Mouse (Mus musculus) erythroid progenitor cell, adult 5-6 weeks (primary cell): ENCODE measurements around the gene Pkd1. TPM values are rescaled to one million over a fixed set of nuclear protein-coding genes. Genes with fewer than 3 reads are reported as not detected.

ENCODE experiments used
- ATAC-seq: replicated peaks from 2 replicates; pipeline ENCODE4 v1.8.0; 2016; ENCODE audit warnings: moderate number of reproducible peaks, mild to moderate bottlenecking, moderate TSS enrichment, inconsistent platforms; ENCODE audit not compliant: poor library complexity, low FRiP score, severe bottlenecking
- total RNA-seq, 2 experiments: library from RNA; stranded (forward) in 1 of 2; stranded (reverse) in 1 of 2; fragments of 150-400 nt in 1 of 2; fragments of 186-747, 209-891 nt in 1 of 2; gene quantifications; 2 replicates each; pipeline versions ENCODE4 v1.2.3 to v1.2.4; 2015 to 2017; ENCODE audit warnings: low replicate concordance in 2 of 2

The Pkd1 gene
- total RNA-seq, 2 experiments from 2014 or later, result 11.3 to 22.5 TPM

DNA sequence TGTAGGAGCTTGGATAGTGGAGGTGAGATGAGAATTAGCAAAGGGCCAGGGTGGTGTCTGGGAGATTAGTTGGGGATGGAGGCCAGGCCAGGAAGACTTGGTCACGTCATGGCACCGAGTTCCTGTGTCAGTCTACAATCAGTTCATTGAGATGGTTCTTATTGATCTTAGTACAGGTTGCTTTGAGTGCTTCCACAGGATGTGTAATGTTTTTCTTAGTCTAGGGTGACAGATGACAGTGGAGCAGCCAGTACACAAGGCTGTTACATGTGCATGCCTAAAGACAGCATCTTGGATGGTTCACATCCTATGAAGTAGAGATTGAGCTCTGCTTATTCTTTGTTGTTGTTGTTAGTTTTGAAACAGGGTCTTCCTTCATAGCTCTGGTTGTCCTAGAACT lies 12.0 kb downstream of the Pkd1 start:
- no peak for ATAC-seq

DNA sequence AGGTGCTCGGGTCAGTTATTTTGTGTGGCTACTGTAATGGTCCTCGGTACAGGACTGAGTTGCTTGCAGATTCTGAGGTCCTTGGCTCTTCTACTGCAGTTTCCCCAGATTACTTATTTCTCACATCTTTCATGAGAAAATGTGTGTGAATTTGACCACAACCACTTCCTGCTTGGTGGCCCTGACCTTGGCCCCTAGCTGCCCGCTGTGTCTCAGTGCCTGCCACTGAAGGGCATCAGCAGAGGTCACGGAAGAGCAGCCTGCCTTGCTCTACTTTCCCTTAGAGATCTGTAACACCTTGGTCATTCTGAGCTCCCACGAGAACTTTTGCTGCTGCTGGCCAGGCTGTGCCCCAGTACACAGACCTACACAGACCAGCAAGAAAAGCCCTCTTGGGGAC lies 14.0 kb downstream of the Pkd1 start:
- ATAC-seq, result no peak

DNA sequence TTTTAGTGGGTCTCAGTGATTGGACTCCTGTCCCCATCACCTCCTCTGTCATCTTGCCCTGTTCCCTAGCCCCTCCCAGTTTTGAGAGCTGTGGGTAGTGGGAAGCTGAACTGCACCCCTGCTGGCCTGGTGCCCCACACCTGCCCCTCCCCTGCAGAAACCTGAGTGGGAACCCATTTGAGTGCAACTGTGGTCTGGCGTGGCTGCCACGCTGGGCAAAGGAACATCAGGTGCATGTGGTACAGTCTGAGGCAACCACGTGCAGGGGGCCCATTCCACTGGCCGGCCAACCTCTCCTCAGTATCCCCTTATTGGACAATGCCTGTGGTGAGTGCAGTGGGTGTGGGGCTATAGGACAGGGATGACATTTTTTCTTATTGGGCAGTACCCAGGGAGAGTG lies 14.8 kb downstream of the Pkd1 start:
- no peak for ATAC-seq

DNA sequence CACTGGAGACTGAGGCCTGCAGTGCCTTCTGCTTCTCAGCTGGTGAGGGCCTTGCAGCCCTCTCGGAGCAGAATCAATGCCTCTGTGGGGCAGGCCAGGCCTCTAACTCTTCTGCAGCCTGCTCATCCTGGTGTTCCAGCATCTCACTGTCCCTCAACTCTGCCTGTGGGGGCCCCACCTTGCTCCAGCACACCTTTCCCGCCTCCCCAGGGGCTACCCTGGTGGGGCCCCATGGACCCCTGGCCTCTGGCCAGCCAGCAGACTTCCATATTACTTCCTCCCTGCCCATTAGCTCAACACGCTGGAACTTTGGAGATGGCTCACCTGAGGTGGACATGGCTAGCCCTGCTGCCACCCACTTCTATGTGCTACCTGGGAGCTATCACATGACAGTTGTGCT lies 15.5 kb downstream of the Pkd1 start:
- ATAC-seq, result no peak

DNA sequence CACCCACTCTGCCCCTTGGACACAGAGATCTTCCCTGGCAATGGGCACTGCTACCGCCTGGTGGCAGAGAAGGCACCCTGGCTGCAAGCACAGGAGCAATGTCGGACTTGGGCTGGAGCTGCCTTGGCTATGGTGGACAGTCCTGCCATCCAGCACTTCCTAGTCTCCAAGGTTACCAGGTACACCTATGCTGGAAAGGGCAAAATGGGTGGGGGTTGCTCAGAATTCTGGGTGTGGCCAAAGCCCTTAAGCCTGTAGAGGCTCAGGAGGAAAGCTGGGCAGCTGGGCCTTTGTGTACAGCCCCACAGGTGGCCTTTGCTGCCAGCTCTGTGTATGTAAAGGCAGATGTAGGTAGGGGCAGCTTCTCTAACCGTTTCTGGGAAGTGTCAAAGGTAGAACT lies 16.2 kb downstream of the Pkd1 start:
- no peak for ATAC-seq

DNA sequence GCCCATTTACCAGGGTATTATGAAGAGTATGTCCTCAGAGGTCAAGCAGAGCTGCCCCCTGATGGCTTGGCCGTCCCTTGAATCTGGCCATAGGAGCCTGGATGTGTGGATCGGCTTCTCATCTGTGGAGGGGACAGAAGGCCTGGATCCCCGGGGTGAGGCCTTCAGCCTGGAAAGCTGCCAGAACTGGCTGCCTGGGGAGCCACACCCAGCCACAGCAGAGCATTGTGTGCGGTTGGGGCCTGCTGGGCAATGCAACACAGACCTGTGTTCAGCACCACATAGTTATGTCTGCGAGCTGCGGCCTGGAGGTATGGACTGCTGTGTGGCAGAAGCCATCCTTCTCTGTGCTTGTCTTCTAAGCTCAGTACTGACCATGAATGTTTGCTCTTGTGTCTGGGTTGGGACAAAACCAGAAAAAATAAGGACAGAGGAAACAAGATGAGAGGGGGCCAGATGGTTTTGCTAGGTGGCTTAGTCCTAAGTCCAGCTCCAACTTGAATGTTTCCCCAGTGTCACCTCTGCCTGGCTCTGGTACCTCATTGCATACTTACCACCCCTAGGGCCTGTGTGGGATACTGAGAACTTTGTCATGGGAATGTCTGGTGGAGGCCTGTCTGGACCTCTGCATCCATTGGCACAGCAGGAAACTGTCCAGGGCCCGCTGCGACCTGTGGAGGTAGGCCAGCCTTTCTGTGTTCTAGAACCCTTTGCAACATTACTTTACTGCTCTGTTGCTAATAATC lies 17.6 kb downstream of the Pkd1 start:
- peak; percentile 85 for ATAC-seq

DNA sequence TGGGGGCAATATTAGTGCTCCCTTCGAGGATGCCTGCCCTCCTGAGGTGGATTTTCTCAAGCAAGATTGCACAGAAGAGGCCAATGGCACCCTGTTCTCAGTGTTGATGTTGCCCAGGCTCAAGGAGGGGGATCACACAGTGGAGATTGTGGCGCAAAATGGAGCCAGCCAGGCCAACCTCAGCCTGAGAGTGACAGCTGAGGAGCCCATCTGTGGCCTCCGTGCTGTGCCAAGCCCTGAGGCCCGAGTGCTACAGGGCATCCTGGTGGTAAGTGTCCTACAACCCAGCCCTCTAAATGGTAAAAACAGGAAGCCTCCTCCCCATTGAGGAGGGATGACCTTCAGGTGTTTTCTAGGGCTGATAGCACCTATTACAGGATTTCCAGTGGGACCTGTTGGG lies 20.2 kb downstream of the Pkd1 start:
- no peak for ATAC-seq

DNA sequence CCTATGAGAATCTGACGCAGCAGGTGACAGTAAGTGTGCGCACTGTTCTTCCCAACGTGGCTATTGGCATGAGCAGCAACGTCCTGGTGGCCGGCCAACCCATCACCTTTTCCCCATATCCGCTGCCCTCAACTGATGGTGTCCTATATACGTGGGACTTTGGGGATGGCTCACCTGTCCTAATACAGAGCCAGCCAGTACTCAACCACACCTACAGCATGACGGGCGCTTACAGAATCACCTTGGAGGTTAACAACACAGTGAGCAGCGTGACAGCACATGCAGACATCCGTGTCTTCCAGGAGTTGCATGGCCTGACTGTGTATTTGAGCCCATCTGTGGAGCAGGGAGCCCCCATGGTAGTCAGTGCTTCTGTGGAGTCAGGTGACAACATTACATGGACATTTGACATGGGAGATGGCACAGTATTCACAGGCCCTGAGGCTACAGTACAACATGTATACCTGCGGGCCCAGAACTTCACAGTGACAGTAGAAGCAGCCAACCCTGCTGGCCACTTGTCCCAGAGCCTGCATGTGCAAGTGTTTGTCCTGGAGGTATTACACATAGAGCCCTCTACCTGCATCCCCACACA lies 23.1 kb downstream of the Pkd1 start:
- no peak for ATAC-seq

DNA sequence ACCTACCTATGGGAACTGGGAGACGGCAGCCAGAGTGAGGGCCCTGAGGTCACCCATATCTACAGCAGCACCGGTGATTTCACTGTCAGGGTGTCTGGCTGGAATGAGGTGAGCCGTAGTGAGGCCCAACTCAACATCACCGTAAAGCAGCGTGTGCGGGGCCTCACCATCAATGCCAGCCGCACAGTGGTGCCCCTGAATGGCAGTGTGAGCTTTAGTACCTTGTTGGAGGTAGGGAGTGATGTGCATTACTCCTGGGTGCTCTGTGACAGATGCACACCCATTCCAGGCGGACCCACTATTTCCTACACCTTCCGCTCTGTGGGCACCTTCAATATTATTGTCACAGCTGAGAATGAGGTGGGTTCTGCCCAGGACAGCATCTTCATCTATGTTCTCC lies 24.2 kb downstream of the Pkd1 start:
- no peak for ATAC-seq

DNA sequence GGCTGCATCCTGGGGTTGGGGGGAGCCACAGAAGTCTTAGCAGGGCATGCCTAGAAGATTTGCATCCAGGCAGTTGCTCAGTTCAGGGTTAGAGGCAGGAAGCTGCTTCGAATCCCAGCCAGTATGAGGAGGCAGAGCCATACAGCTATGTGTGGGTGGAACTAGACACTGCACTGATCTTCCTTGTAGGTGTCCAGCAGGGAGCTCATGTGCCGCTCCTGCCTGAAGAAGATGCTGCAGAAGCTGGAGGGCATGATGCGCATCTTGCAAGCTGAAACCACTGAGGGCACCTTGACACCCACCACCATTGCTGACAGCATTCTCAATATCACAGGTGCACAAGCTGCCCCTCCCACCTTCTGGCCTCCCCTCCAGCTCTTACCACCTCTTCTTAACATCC lies 29.9 kb downstream of the Pkd1 start:
- ATAC-seq, result no peak

DNA sequence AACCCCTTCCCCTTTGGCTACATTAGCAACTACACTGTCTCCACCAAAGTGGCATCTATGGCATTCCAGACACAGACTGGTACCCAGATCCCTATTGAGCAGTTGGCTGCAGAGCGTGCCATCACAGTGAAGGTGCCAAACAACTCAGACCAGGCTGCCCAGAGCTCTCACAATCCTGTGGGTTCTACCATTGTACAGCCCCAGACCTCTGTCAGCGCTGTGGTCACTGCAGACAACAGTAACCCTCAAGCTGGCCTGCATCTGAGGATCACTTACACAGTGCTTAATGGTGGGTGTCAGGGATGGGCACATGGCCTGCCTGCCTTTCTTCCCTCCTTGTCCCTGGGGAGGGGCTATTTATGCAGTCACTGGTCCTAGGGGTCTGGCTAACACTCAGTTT lies 30.7 kb downstream of the Pkd1 start:
- ATAC-seq, result no peak

DNA sequence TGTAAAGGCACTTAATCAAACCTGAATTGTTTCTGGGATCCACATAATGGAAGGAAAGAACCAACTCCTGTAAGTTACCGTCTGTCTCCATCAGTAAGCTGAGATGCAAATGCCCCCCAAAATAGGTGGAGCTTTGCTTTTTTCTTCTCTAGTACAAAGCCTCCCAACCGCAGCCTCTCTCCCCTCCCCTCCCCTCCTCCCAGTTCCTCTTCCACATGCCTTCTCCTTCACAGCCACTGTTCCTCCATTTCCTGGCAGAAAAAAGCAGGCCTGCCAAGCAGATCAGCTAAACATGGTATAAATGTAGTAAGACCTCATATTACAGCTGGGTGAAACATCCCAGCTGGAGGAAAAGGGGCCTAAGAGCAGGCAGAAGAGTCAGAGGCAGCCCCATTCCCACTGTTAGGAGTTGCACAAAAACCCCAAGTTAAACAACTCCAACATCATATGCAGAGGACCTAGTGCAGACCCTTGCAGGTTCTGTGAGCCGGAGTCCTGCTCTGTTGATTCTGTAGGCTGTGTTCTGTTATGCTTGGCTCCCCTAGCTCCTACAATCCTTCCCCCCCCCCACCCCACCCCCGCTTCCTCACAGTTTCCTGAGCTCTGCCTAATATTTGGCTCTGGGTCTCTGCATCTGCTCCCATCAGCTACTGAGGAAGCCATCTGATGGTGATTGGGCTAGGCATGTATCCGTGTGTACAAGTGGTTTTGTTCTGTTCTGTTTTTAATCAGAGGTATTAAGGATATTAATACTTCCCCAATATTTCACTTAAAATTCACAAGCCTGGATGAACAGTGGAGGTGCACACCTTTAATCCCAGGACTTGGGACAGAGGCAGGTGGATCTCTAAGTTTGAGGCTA lies 34.2 kb downstream of the Pkd1 start:
- ATAC-seq, result no peak

DNA sequence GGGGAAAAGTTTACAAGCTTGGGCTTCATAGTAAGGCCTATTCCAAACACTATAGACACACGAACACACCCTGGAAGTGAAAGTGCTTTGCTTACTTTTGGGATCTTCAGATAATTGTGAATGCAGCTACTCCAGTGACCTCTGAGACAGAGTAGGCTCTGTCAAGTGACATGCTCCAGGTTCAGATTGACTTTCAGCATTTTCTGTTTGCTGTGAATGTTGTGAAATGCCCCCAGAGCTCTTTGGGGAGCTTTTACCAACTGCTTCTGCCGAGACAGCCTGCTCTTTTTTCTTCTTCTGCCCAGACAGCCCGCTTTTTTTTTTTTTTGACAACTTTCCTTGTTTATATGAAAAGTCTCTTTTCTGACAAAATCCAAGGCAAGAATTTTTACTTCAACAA lies 34.9 kb downstream of the Pkd1 start:
- no peak for ATAC-seq

DNA sequence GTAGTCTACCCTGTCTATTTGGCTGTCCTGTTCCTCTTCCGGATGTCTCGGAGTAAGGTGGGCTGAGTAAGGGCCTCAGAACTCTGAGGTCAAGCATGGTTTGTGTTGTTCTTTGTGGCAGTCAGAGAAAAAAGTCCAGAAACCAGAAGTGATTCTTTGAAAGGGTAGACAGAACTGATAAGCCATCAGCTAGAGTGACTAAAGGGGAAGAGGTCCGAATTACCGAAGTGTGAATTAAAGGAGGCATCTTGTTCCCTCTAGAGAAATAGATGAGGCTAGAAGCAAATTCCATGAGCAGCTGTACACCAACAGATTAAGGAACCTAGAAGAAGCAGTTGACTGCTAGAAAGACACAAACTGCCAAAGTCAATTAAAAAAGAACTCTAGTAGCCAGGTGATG lies 36.9 kb downstream of the Pkd1 start:
- ATAC-seq, result no peak

DNA sequence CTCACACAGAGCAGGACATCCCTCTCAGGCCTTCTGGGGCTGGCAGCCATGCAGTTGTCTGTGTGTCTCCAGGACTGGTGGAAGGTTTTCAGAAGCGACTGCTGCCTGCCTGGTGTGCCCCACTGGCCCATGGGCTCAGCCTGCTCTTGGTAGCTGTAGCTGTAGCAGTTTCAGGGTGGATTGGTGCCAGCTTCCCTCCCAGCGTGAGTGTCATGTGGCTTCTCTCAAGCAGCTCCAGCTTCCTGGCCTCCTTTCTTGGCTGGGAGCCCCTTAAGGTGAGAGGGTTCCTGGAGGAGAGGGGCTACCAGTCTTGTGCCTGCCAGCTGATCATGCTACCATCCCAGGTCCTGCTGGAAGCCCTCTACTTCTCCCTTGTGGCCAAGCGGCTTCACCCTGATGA lies 41.3 kb downstream of the Pkd1 start:
- ATAC-seq, result no peak

DNA sequence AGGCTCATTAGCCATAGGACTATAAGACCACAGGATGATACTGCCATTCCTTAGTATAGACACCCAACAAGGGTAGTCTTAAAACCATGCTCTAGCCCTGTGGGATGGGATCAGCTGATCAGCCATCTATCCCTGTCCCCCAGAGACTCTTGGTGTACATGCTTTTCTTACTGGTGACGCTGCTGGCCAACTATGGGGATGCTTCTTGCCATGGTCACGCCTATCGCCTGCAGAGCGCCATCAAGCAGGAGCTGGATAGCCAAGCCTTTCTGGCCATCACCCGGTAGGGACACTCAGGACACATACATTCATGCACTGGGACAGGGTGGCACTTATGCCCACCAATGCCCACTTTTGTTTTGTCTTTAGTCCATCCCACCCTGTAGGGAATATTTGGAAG lies 42.1 kb downstream of the Pkd1 start:
- ATAC-seq, result no peak

DNA sequence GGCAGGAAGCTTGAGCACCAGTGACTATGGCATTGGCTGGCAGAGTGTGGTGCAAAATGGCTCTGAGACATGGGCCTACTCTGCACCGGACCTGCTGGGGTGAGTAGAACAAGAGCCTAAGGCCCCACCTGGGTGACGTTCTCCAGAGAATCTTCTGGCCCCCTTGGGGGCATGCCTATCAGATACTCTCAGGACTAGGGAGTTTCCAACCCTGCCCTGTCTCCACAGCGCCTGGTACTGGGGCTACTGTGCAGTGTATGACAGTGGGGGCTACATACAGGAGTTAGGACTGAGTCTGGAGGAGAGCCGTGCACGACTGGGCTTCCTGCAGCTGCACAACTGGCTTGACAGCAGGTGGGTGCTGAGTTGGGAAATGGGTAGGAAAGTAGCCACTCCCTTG lies 43.6 kb downstream of the Pkd1 start:
- no peak for ATAC-seq

DNA sequence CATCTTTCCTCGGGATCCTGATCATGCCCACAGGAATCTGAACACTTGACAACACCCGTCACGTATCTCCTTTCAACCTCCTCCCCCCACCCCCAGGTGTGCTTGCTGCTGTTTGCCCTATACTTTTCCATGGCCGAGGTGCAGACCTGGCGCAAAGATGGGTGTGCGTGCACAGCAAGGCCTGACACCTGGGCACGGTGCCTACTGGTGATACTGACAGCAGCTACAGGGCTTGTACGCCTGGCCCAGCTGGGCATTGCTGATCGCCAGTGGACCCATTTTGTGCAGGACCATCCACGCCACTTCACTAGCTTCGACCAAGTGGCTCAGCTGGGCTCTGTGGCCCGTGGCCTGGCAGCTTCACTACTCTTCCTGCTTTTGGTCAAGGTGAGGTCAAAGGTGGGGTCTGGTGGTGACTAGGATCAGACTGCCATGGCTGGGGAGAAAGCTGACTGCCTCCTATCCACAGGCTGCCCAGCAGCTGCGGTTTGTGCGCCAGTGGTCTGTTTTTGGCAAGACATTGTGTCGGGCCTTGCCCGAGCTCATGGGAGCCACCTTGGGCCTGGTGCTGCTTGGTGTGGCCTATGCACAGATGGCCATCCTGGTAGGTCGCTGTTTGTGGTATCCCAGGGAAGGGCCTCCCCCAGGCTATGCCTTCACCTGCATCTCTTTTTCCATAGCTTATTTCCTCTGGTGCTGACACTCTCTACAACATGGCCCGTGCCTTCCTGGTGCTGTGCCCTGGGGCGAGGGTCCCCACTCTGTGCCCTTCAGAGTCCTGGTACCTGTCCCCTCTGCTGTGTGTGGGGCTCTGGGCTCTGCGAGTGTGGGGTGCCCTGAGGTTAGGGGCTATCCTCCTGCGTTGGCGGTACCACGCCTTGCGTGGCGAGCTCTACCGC lies 44.6 kb downstream of the Pkd1 start:
- ATAC-seq, result no peak

DNA sequence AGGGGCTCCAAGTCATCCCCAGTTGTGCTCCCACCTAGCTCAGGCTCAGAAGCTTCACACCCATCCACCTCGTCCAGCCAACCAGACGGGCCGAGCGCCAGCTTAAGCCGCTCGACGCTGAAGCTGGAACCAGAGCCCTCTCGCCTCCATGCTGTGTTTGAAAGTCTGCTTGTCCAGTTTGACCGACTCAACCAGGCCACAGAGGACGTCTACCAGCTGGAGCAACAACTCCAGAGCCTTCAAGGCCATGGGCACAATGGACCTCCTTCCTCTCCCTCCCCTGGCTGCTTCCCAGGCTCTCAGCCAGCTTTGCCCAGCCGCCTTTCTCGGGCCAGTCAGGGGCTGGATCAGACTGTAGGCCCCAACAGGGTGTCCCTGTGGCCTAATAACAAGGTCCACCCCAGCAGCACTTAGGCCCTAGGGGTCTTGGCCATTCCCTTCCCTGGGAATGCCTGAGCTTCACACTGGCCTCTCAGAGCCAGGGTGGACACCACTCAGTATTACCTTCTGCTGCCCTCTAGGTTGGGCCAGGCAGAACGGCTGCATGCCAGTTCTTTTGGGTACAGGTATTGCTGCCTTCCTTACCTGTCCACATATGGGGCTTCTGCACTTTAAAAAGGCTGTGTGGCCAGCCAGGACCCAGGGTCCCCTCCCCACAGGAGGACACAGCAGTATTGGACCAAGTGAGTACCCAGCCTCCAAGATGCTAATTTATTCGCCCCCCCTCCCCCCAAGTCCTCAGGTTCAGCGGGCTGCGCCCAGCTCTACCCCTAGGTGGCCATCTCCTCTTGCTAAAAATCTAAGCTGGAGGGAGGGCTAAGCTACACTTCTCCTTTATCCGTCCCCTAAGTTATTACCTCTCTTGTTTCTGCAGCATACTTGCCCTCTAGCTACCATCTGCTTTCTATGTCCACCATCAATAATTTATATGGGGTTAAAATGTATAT lies 45.8 kb downstream of the Pkd1 start:
- ATAC-seq, result 0 out of 2 replicates have a peak, but pooled peaks have one; percentile 31
